Mouse (Mus musculus) myocyte (in vitro differentiated cells): Measurements from ENCODE around the gene Tmem178. TPM values are rescaled to one million over a fixed set of nuclear protein-coding genes. Genes with fewer than 3 reads are reported as not detected.
"Not testable (repeated sequence)": the region's sequence is repeated elsewhere in the genome, so short reads cannot be mapped to it uniquely, and the experiment has no call there.

Experiments used
- H3K27me3 ChIP-seq: one replicate; pipeline ENCODE4 v1.6.1; 2011; ENCODE audit not compliant: control insufficient read depth, insufficient read depth, insufficient read length
- H3K36me3 ChIP-seq: one replicate; pipeline ENCODE4 v1.6.1; 2011; ENCODE audit not compliant: control insufficient read depth, insufficient read depth
- H3K4me2 ChIP-seq: one replicate; pipeline ENCODE4 v1.6.1; 2011; ENCODE audit warnings: low read depth, control low read depth
- H3K4me3 ChIP-seq: one replicate; pipeline ENCODE4 v1.5.1; 2011; ENCODE audit warnings: mild to moderate bottlenecking, control low read depth, moderate library complexity
- H3K79me2 ChIP-seq: one replicate; pipeline ENCODE4 v1.6.1; 2011; ENCODE audit not compliant: control insufficient read depth, insufficient read depth
- H3ac ChIP-seq: one replicate; pipeline ENCODE4 v1.6.1; 2011; ENCODE audit not compliant: control insufficient read depth, insufficient read length
- CEBPB ChIP-seq: IDR thresholded peaks from 2 replicates; pipeline ENCODE4 v1.6.1; 2011; ENCODE audit warnings: mild to moderate bottlenecking, moderate library complexity; ENCODE audit not compliant: poor library complexity, insufficient read depth, severe bottlenecking
- E2F4 ChIP-seq: IDR thresholded peaks from one replicate; pipeline ENCODE4 v1.6.1; 2011; ENCODE audit warnings: mild to moderate bottlenecking, control low read depth, moderate library complexity; ENCODE audit not compliant: insufficient read depth
- MAX ChIP-seq: IDR thresholded peaks from one replicate; pipeline ENCODE4 v1.6.1; 2011; ENCODE audit warnings: low read depth, mild to moderate bottlenecking, control low read depth
- MYOD1 ChIP-seq, 3 experiments: IDR thresholded peaks; one replicate each; pipeline ENCODE4 v1.6.1; 2011; ENCODE audit warnings: control low read depth in 2 of 3, low read depth in 2 of 3, mild to moderate bottlenecking in 2 of 3, moderate library complexity in 1 of 3; ENCODE audit not compliant: insufficient read length in 2 of 3, control insufficient read depth in 1 of 3
- MYOG ChIP-seq, 3 experiments: IDR thresholded peaks; one replicate each; pipeline ENCODE4 v1.6.1; 2011; ENCODE audit warnings: control low read depth in 2 of 3, low read depth in 2 of 3, mild to moderate bottlenecking in 2 of 3; ENCODE audit not compliant: insufficient read length in 2 of 3, control insufficient read depth in 1 of 3, insufficient read depth in 1 of 3
- POLR2A ChIP-seq: IDR thresholded peaks from one replicate; pipeline ENCODE4 v1.6.1; 2011; ENCODE audit warnings: low read depth, mild to moderate bottlenecking, control low read depth, moderate library complexity; ENCODE audit not compliant: insufficient read length
- POLR2AphosphoS2 ChIP-seq: IDR thresholded peaks from one replicate; pipeline ENCODE4 v1.6.1; 2011; ENCODE audit warnings: low read depth, control low read depth; ENCODE audit not compliant: insufficient read length
- REST ChIP-seq: IDR thresholded peaks from one replicate; pipeline ENCODE4 v1.6.1; 2011; ENCODE audit warnings: mild to moderate bottlenecking, control low read depth, moderate library complexity; ENCODE audit not compliant: insufficient read depth, insufficient read length
- SRF ChIP-seq: IDR thresholded peaks from one replicate; pipeline ENCODE4 v1.6.1; 2011; ENCODE audit warnings: low read depth; ENCODE audit not compliant: control insufficient read depth, insufficient read length
- TCF12 ChIP-seq: IDR thresholded peaks from one replicate; pipeline ENCODE4 v1.6.1; 2011; ENCODE audit warnings: mild to moderate bottlenecking, control low read depth; ENCODE audit not compliant: poor library complexity, insufficient read depth, severe bottlenecking
- TCF3 ChIP-seq: IDR thresholded peaks from one replicate; pipeline ENCODE4 v1.6.1; 2011; ENCODE audit warnings: low read depth, control low read depth; ENCODE audit not compliant: insufficient read length
- USF1 ChIP-seq: IDR thresholded peaks from one replicate; pipeline ENCODE4 v1.6.1; 2011; ENCODE audit warnings: low read depth, mild to moderate bottlenecking, control low read depth, moderate library complexity
- polyA plus RNA-seq: library from polyadenylated mRNA; unstranded; fragments of >200 nt; fragmentation: generic; extraction: Trizol; gene quantifications from one replicate; pipeline ENCODE4 v1.2.1, GENCODE M21; 2012; ENCODE audit warnings: missing spikeins

The Tmem178 gene
- polyA plus RNA-seq, 1 experiment: not detected

DNA sequence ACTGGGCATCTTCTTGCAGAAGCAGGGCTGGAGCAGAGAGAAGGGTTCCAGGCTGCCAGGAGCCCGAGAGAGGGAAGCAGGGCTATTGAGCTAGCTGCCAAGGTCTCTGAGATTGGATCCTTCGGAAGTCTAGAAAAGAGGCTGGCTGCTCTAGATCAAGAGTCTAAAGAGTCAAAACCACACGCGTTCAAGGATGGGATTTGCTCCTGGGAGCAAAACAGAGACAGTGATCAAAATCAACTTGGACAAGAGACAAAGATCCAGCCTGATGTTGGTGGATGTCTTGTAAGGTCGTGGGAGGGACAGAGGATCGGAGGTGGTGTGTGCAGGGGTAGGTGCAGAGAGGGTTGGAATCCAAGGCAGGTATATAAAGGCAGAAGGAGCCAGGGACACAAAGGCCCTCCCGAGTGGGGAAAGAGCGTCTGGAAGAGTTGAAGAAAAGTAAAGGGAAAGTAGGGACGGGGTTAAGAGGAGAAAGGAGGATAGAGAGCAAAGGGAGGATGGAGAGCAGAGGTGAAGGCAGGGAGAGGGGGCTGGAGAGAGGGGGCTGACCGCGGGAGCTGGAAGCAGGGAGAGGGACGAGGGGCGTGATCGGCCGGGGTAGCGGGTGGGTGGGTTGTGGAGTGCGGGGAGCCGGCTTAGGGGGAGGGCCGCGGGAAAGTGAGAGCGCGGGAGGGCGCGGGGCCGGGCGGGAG, 450 bp upstream of the Tmem178 start:
- no peak for TF ChIP-seq MYOG (IDR thresholded peaks at IDR 0.05; ENCODE audit: control insufficient read depth in 1 of 3, insufficient read depth in 1 of 3, insufficient read length in 2 of 3, low read depth in 2 of 3)
- no peak for TF ChIP-seq MAX
- TF ChIP-seq POLR2A: no peak
- TF ChIP-seq USF1: no peak
- TF ChIP-seq REST: no peak
- no peak for TF ChIP-seq POLR2AphosphoS2
- TF ChIP-seq SRF: no peak
- no peak for TF ChIP-seq E2F4
- no peak for TF ChIP-seq TCF12
- no peak for TF ChIP-seq MYOD1 (IDR thresholded peaks at IDR 0.05; ENCODE audit: control insufficient read depth in 1 of 3, insufficient read length in 2 of 3, low read depth in 2 of 3)
- TF ChIP-seq TCF3: no peak
- no peak for TF ChIP-seq CEBPB
- H3K4me2 ChIP-seq: no peak overlapping the region
- no peak overlapping the region for H3K4me3 ChIP-seq
- no peak overlapping the region for H3ac ChIP-seq
- peaks cover 57% of the 10 kb centered on the region for H3K27me3 ChIP-seq
- no peaks in the 10 kb centered on the region for H3K79me2 ChIP-seq
- H3K36me3 ChIP-seq: no peaks in the 10 kb centered on the region

DNA sequence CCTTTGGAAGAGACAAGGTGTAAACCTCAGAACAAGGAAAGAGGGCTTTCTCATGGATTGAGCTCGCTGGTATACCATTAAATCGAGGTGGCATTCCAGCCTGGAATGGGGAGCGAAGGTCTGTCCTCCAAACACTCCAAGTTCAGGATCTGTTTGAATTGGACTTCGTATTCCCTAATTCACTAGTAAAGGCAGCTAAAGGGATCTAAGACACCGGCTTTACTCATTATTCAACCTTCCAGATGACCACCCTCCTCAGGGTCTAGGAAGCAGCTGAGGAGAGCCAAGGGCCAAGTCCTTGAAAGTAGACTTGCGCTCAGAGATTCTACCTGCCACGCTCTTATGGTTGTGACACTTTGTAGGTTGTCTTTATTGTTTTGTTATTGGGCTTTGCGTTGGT, 1.1 kb downstream of the Tmem178 start:
- H3K4me3 ChIP-seq: not testable (repeated sequence)
- peaks cover 50% of the 10 kb centered on the region for H3K27me3 ChIP-seq

DNA sequence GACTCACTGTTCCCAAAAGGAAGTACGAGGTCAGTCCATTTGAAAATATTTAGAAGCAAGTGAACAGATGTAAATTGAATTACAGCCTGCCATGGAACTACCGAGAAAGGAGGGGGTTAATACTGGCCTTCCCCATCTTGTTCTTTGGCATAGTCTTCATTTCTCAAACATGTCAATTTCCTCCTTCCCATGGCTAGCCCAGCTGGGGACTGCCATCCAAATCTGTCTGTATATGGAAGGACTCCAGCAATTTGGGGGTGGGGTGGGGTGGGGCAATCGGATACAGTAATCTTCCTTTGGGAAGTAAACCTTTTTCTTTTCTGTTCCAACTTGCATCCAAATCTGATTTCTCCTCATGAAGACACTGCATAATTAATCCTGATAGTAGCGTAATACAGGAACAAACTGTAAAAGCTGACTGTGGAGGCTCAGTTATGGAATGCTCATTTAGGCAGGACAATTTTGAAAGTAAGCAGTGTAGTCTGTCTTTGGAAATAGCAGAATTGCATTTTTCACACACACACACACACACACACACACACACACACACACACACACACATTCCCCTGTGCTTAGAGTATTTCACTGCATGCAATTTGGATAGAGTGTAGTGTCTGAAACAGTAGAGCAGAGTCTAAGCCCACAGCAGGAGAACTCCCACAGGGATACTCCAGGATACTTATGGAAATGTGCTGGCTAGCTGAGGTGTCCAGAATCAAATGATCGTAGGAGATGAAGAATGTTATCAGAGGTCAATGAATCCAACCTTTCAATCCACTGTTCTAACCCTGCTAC, 1.9 kb downstream of the Tmem178 start:
- Histone ChIP-seq H3K4me2 (no peak overlapping the region), H3ac (no peak overlapping the region), H3K79me2 (no peaks in the 10 kb centered on the region), H3K36me3 (no peaks in the 10 kb centered on the region), H3K27me3 (peaks cover 50% of the 10 kb centered on the region), H3K4me3 (no peak overlapping the region)
- no peak for TF ChIP-seq CEBPB
- no peak for TF ChIP-seq POLR2A
- TF ChIP-seq USF1: no peak
- TF ChIP-seq TCF12: no peak
- TF ChIP-seq TCF3: no peak
- TF ChIP-seq E2F4: no peak
- no peak for TF ChIP-seq REST

More for the DNA sequence above, 1.1 kb downstream of the Tmem178 start:
- H3ac ChIP-seq, H3K36me3 ChIP-seq, H3K79me2 ChIP-seq, H3K4me2 ChIP-seq: not testable (repeated sequence)

DNA sequence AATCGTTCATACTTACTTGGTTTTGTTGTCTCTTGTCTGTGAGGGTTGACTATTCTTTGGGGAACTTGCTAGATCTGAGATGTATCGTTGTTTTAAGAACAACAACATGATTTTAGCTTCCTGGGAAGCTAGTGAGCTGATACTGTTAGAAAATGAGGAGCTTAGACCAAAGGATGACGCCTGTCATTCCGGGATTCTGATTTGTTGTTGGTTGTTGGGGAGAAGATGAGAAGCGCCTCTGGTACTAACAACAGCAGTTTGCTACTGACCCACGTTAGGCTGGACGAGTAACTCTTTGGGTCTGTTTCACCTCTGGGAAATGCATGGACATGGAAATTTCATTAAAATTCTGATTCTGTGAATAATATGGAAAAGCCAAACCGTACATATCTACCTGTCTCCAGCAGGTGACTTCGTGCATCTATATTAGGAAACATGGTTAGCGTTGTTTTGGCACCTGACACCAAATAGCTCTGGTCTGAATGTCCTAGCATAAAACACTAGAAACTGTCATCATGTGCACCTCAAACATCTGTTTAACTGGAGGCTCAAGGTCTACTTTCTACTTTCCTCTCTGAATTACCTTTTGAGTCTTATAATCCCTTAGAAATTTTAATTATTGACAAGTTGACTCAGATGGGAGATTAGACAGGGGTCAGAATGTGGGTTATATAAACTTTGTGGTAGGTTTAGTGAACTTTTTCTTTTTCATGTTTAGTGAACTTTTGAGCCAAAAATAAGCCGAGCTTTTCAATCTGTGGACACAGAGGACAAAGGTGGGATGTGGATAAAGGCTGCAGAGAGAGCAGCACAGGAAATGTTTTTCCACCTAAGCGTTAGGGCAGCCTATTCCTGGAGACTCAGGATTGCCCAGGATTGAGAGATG, 2.9 kb downstream of the Tmem178 start:
- Histone ChIP-seq H3ac (no peak overlapping the region), H3K27me3 (peaks cover 48% of the 10 kb centered on the region), H3K4me3 (no peak overlapping the region), H3K4me2 (no peak overlapping the region), H3K79me2 (no peaks in the 10 kb centered on the region), H3K36me3 (no peaks in the 10 kb centered on the region)
- TF ChIP-seq POLR2A (no peak), TCF12 (no peak)

DNA sequence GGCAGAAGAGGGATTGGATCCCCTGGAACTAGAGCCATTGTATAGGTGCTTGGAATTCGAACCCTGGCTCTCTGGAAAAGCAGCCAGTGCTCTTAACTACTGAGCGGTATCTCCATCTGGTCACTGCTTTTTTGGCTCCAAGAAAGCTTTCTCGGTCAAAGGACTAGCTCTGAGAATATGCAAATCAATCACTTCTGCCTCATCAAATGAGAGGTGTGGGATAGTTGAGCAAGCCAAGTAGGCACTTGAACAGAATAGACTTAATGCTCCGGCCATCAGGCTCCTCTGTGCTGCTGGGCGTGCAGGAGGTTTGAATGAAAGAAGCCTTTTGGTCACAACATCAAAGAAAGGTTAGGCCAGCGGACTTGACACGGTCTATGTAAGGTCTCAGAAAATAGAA, 5.0 kb downstream of the Tmem178 start:
- Histone ChIP-seq H3K4me3 (no peak overlapping the region), H3K36me3 (no peaks in the 10 kb centered on the region), H3K4me2 (no peak overlapping the region), H3K79me2 (no peaks in the 10 kb centered on the region), H3K27me3 (peaks cover 31% of the 10 kb centered on the region), H3ac (no peak overlapping the region)
- TF ChIP-seq SRF (no peak), MAX (no peak), MYOG (IDR thresholded peaks at IDR 0.05; ENCODE audit: control insufficient read depth in 1 of 3, insufficient read depth in 1 of 3, insufficient read length in 2 of 3, low read depth in 2 of 3) (no peak), MYOD1 (IDR thresholded peaks at IDR 0.05; ENCODE audit: control insufficient read depth in 1 of 3, insufficient read length in 2 of 3, low read depth in 2 of 3) (no peak), USF1 (no peak), E2F4 (no peak), POLR2A (no peak), CEBPB (no peak), POLR2AphosphoS2 (no peak), TCF3 (no peak), TCF12 (no peak)
